In the genomic region with DNA sequence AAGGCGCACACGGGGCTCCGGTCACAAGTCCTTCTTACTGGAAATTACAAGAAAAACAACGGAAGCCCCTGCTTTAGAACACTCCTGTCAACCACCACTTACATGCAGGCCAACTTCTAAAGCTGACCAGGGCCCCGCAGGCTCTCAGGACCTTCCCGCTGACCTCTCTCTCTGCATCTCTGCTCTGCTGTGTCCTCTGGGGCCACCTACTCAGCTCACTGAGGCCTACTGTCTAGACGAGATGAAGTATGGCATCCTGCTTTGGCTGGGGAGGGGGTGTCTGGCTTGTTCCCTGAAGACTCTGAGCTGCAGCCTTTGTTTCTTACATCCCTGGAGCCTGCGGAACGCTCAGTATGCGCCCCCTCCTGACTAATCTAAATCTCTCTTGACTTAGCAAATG, we compare ENCODE assay signal across 9 mouse cellular contexts.
DNase-seq lines count a peak whose midpoint lies in the region; ATAC-seq and TF ChIP-seq lines count a peak whose summit lies in the region.
"Had no signal": no experiment of that assay in that cellular context is flagged by ENCODE, and none has a peak within 500 bp of the region (broad histone marks: within the 10 kb centered on the region; RNA-seq: fewer than 3 reads in every experiment).

No protein-coding gene starts in this region.

- peaks cover 11% of the 10 kb centered on the region; the same call in 1 of the 2 replicates for H3K36me3 ChIP-seq in kidney, embryonic 16.5 days (ENCODE audit: insufficient read depth, low read length)
- H3K36me3 ChIP-seq in embryonic facial prominence, embryonic 10.5 days (replicated peaks): peaks cover 39% of the 10 kb centered on the region
- H3K36me3 ChIP-seq in intestine, embryonic 14.5 days (ENCODE audit: control insufficient read depth, insufficient read depth, low read length): no peaks in the 10 kb centered on the region
- no peaks in the 10 kb centered on the region for H3K36me3 ChIP-seq in thymus, adult 2 months (ENCODE audit: control insufficient read depth, insufficient read depth, low read length)

- peaks cover 52% of the 10 kb centered on the region for H3K4me1 ChIP-seq in kidney, embryonic 16.5 days (ENCODE audit: insufficient read depth, low read length)
- H3K4me1 ChIP-seq in embryonic facial prominence, embryonic 10.5 days: peaks cover 66% of the 10 kb centered on the region
- peaks cover 31% of the 10 kb centered on the region for H3K4me1 ChIP-seq in intestine, embryonic 14.5 days (replicated peaks; ENCODE audit: control insufficient read depth, insufficient read depth, low read length)
- no peaks in the 10 kb centered on the region for H3K4me1 ChIP-seq in thymus, adult 2 months (replicated peaks; ENCODE audit: control insufficient read depth, insufficient read depth, low read length)

- H3K9me3 ChIP-seq in kidney, embryonic 16.5 days (ENCODE audit: low read length): no peaks in the 10 kb centered on the region
- no peaks in the 10 kb centered on the region for H3K9me3 ChIP-seq in embryonic facial prominence, embryonic 10.5 days
- H3K9me3 ChIP-seq in intestine, embryonic 14.5 days (ENCODE audit: control insufficient read depth, low read length): no peaks in the 10 kb centered on the region
- H3K9me3 ChIP-seq: megakaryocyte, embryonic 14.5 days had no signal

- DNase-seq in kidney, postnatal 25 days: no peak
- DNase-seq in embryonic facial prominence, embryonic 10.5 days (ENCODE audit: low spot score): peak; percentile 73
- DNase-seq in intestine, embryonic 14.5 days (ENCODE audit: low spot score): peak; percentile 64
- DNase-seq in neural tube, embryonic 10.5 days (ENCODE audit: extremely low spot score, low spot score): peak; percentile 60
- no peak for DNase-seq in thymus, adult 2 months
- DNase-seq in frontal cortex, postnatal 14 days (ENCODE audit: low spot score in 2 of 2): no peak
- DNase-seq in spleen, adult 12 weeks (ENCODE audit: low spot score): no peak

- 16% methylated on average over 10 of the region's 10 CpGs for WGBS in kidney, embryonic 16.5 days
- 17% methylated on average over 10 of the region's 10 CpGs for WGBS in embryonic facial prominence, embryonic 10.5 days
- WGBS in intestine, embryonic 14.5 days: 13% methylated on average over 10 of the region's 10 CpGs
- WGBS in thymus, adult 2 months: 93% methylated on average over 10 of the region's 10 CpGs

- H3K4me2 ChIP-seq in kidney, embryonic 16.5 days (replicated peaks; ENCODE audit: low read depth, low read length): 0 out of 2 replicates have a peak overlapping the region, but pooled peaks have one; percentile 6
- no peak overlapping the region for H3K4me2 ChIP-seq in intestine, embryonic 14.5 days (ENCODE audit: low read length)

- TF ChIP-seq CTCF in thymus, adult 2 months (IDR thresholded peaks at IDR 0.05; ENCODE audit: borderline replicate concordance, control insufficient read depth, extremely low read depth, insufficient read depth, low read length, poor library complexity): no peak

- no peak for TF ChIP-seq POLR2A in thymus, adult 2 months (IDR thresholded peaks at IDR 0.05; ENCODE audit: control insufficient read depth, extremely low read depth, insufficient read depth, low read length, poor library complexity)

- H3K9ac ChIP-seq in kidney, embryonic 16.5 days (replicated peaks; ENCODE audit: low read length): peak overlapping the region; percentile 12; the same call in 1 of the 2 replicates
- no peak overlapping the region for H3K9ac ChIP-seq in intestine, embryonic 14.5 days (ENCODE audit: low read length)

- H3K27me3 ChIP-seq in kidney, embryonic 16.5 days (ENCODE audit: insufficient read depth, low read length): no peaks in the 10 kb centered on the region
- H3K27me3 ChIP-seq in embryonic facial prominence, embryonic 10.5 days (replicated peaks; ENCODE audit: low read depth, poor library complexity, severe bottlenecking): no peaks in the 10 kb centered on the region
- no peaks in the 10 kb centered on the region for H3K27me3 ChIP-seq in intestine, embryonic 14.5 days (replicated peaks; ENCODE audit: control insufficient read depth, insufficient read depth, low read length)
- no peaks in the 10 kb centered on the region for H3K27me3 ChIP-seq in thymus, adult 2 months (ENCODE audit: control insufficient read depth, insufficient read depth, low read length)
- H3K27me3 ChIP-seq: megakaryocyte, embryonic 14.5 days had no signal

- H3K4me3 ChIP-seq in kidney, embryonic 16.5 days (ENCODE audit: low read length): no peak overlapping the region
- H3K4me3 ChIP-seq in embryonic facial prominence, embryonic 10.5 days: peak overlapping the region; percentile 23; the same call in 1 of the 2 replicates
- H3K4me3 ChIP-seq in intestine, embryonic 14.5 days (ENCODE audit: low read depth, low read length): no peak overlapping the region
- H3K4me3 ChIP-seq in thymus, adult 2 months (ENCODE audit: control insufficient read depth, insufficient read depth, low read length): no peak overlapping the region
- H3K4me3 ChIP-seq: megakaryocyte, embryonic 14.5 days had no signal

- H3K27ac ChIP-seq in kidney, embryonic 16.5 days (ENCODE audit: low read length): peak overlapping the region; percentile 89
- H3K27ac ChIP-seq in embryonic facial prominence, embryonic 10.5 days (replicated peaks): peak overlapping the region; percentile 90
- H3K27ac ChIP-seq in intestine, embryonic 14.5 days (ENCODE audit: low read depth): peak overlapping the region; percentile 29; the same call in 1 of the 2 replicates
- H3K27ac ChIP-seq in thymus, adult 2 months (ENCODE audit: control insufficient read depth, insufficient read depth, low read length): no peak overlapping the region

- peak; percentile 91 for ATAC-seq in kidney, embryonic 16.5 days (ENCODE audit: low FRiP score, low TSS enrichment)
- ATAC-seq in intestine, embryonic 14.5 days (replicated peaks; ENCODE audit: low FRiP score, low TSS enrichment, low read depth): peak; percentile 51; the same call in 1 of the 2 replicates

Comparison
In these comparisons a context has a peak if more than half of its experiments do, and no peak if none do; other contexts are left out.
1. DNase-seq: peak in embryonic facial prominence, embryonic 10.5 days (single experiment), intestine, embryonic 14.5 days (single experiment) and neural tube, embryonic 10.5 days (single experiment); none in kidney, postnatal 25 days (0 of 2), thymus, adult 2 months (single experiment), frontal cortex, postnatal 14 days (0 of 2) and spleen, adult 12 weeks (single experiment).